Mouse (Mus musculus): ENCODE measurements around the gene Btd.
A peak's percentile ranks its signal among the peaks of the same experiment; 100 is the strongest.
"Not testable (repeated sequence)": the region's sequence is repeated elsewhere in the genome, so short reads cannot be mapped to it uniquely, and the experiment has no call there.

Gene Btd

DNA sequence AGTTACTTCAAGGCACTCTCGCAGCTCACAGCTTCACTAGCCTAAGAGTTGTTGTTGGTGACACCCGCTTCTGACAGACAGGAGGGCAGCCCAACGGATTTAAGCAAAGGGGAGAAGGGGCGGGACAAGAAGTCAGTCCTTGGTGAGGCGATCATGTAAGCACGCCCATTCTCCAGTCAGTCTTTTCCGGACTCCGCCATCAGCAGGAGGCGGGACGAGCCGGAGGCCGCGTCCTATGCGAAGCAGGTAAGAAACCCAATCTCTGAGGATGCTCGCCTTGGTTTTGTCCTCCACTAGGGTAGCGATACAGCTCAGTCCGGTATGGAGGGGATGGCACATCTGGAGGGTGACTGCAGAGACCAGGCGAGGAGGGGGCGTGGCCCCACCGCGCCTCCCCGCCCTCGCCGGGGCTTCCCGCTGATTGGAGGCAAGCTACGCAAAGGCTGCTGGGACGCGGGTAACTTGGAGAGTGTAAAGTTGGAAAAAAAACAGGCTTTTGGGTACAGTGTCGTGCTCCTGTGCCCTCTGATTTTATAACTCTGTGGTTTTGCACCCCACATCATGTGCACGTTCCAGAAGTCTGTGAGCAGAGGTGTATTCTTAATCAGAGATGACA, at the start of gene Btd, which contains the start of gene Hacl1:
Gene Btd, plus strand, starts transcription at position 139 of the 616 bp plus-strand sequence.
Gene Hacl1, minus strand, starts transcription at position 397 of the 616 bp plus-strand sequence.
- DNase-seq, result peak; percentile 86

DNA sequence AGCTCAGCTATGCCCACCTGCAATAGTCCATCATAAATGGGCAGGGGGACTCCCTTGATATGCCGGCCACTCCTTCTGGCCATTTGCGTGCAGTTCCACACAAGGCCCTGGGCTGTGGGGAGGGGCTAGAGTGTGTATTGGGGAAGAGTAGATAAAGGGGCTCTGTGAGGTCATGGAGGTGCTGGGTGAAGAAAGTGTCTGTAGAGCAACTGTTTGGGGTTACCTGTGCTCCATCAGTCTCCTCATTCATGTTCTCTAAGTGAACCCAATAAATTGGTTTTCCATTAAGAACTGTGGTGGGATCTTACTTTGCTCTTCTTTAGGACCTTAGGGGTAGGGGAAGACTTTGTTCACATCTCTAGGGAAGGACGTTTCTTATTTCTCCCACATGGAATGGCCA, 49.6 kb upstream of the Btd start, which contains the start of gene Colq:
Gene Colq, minus strand, starts transcription at position 101 of the 400 bp plus-strand sequence.
- DNase-seq, result no peak

DNA sequence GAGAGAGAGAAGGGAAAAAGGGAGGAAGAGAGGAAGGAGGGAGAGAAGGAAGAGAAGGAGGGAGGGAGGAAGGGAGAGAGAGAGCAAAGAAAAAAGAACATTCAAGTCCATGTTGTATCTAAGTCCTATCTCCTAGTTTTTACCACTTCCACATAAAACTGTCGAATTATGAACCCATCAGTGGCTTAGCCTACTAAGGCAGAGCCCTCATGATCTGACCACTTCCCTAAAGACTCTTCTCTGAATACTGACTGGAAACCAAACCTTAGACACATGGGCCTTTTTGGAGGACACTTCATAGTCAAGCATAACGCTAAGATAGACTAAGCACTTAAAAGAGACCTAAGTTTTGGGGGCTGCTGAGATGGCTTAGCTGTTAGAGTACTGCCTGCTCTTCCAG, 47.8 kb upstream of the Btd start:
- DNase-seq, result no peak

DNA sequence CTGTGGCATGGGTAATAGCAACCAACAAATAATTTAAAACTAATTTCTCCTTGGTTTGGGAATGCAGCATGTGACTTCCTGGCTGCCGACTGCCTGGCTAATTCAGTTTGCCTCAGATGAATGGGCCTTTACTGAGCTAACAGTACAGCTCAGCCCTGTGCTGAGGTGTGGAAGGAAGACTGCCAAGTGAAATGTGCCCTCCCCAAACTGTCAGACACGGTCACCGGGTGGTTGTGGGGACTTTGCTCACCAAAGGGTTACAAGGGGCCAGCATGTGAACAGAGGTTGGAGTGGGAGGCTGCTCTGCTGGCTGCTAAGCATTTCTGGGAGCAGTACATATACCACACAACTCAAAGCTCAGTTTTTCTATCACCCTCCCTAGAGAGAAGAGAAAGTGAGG, 46.1 kb upstream of the Btd start:
- no peak for DNase-seq

DNA sequence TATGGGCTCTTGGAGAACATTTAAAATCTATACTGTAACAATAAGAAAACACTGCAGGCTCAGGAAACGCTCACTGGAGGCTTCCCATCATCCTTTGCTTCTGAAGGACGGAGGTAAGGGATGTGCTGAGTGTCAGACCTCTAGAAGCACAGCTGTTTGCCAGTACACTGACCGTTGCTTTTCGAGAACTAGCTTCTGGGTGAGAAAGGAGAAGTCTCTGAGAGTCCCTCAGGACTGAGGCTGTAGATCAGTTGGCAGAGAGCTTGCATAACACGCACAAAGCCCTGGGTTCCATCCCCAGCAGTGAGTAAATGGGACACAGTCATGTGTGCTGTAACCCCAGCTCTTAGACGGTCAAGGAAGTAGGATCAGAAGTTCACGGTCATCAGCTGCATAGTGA, 44.4 kb upstream of the Btd start:
- no peak for DNase-seq

DNA sequence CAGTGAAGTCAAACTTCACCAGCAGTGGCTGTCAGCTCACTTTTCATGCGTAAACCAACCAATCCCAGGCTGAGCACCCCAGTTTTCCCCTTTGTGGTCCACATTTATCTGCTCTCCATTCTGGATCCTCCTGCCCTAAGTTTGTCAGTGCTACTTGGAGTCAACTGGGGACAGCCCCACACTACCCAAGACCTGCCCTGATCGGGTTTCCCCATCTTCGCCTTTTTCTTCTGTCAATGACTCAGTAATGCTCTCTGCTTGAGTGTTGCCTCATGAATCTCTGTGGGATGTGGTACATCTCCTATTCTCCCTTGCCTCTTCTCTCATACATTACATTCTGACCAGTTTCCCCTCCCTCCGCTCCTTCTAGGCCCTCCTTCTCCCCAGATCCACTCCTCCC, 43.4 kb upstream of the Btd start:
- no peak for DNase-seq

DNA sequence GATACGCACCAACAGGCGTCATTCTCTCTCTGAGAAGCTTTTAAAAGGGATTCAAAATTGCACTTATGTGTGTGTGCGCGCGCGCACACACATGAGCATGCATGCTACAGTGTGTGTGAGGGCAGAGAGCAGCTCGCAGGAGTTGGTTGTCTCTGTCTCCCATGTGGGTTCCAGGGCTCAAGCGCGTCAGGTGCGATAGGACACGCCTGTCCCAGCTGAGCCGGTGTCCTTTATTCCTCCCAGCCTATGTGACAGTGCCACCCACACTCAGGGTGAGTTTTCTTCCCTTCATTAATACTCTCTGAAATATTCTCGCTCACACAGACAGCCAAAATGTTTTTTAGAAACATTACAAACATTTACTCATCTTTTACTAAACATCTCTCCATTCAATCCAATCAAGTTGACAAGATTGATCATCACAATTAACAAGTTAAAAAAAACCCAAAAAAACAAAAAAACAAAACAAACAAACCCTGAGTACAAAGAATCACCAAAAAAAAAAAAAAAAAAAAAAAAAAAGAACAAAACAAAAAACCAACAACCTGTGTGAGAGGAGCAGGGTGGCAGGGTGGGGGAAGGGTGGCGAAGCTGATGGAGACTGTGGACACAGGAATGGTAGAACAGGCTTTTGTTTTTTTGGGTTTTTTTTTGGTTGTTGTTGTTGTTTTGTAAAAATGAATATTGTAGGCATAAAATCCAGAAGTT, 38.8 kb upstream of the Btd start:
- no peak for DNase-seq

DNA sequence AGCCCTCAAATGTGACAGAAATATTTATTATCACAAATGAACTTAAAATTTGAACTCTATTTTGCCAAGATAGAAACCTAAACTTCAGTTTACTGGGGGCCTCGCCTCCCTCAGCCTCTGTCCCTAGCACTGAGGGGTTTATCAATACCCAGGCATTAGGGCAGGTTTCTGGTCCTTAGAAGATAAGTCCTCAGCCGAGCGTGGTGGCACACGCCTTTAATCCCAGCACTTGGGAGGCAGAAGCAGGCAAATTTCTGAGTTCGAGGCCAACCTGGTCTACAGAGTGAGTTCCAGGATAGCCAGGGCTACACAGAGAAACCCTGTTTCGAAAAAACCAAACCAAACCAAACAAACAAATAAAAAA, 38.2 kb upstream of the Btd start:
- DNase-seq, result not testable (repeated sequence)

DNA sequence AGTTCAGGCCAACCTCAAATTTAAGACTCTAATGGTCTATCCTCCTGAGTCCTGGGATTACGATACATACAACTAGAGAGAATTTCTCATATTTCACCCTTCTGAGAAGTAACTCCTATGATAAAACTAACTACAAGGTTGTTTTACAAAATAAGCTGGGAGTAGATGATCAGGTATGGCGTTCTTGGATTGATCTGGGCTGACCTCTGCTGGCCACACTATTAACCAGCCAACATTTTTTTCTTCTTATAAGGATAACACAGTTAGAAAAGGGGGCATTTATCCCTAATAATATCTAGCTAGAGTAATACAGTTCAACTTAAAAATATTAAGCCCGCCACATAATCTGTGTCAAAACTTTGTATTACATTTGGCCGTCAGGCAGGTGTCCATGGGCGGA, 35.9 kb upstream of the Btd start:
- peak; percentile 31 for DNase-seq

DNA sequence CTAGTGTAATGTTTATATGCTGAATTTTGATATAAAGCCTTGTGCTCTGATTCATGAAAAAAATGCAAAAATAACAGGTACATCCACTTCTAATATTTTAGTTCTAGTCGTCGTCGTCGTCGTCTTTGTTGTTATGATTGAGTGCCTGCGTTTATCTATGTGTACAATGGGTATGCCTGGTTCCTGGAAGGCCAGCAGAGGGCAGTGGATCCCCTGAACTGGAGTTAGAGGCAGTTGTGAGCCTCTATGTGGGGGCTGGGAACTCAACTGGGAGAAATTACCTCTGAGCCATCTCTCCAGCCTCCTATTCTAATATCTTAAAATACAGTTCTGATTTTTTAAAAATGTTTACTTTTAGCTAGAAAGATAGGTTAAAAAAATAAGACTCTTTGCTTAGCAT, 35.3 kb upstream of the Btd start:
- DNase-seq, result peak; percentile 16

DNA sequence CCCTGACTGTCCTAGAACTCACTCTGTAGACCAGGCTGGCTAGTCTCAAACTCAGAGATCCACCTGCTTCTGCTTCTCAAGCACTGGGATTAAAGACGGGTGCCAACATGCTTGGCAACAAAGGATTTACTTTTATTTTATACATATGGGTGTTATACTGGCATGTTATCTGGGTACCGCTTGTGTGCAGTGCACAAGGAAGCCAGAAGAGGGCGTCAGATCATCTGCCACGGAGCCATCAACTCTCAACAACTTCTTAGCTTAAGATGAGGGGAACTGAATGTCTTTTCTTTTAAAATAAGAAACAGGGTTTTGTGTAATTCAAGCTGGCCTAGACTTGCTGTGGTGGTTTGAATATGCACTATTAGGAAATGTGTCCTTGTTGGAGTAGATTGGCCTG, 28.8 kb upstream of the Btd start:
- DNase-seq, result no peak

DNA sequence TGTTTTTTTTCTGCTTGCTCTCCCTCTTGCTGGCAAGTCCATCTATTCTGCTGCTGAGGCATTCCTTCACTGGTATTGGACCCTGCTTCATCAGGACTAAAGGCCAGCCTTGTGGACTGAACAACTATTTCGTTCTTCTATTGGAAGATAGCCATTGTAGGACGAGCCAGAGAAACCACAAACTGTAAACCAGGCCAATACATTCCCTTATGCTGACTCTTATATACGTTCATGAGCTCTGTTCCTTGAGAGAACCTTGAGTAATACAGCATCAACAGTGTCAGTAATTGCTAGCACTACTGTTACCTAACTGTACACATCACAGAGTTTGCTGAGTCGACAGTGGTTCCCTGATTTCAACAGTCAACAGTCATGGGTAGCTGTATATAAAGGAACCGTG, 27.2 kb upstream of the Btd start:
- no peak for DNase-seq

DNA sequence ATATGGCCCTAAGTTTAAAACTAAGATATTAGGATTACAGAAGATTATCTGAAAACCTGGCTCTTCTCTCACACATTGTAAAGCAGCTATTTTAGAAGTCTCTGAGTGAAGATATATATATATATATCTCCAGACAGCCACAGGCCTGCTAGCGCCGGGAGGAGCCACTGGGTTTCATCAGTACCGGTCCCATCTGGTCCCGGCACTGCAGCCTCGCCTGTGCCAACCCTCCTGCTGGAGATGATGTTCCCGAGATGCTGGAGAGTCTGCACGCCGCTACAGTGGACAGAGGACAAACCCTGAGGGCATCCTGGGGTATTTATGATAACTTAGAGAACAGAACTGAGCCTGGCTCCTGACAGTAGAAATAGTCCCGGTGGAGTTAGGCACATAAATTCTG, 23.6 kb upstream of the Btd start:
- DNase-seq, result no peak

DNA sequence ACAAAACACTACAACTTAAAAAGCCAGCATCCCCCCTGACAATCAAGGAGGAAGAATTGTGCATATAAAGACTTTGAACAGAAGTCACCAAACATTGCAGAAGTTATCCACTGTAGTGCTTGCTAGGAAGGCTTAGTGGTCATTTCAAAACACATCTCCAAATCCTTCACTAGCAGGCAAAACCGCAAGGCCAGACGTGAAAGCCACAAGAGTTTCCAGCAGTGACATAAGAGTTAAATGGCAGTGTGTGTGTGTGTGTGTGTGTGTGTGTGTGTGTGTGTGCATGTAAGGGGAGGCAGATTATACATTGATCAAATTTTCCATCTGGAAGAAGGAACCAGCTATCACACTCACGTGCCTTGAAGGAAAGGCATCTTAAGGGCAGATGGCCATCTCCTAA, 22.8 kb upstream of the Btd start:
- DNase-seq, result no peak

DNA sequence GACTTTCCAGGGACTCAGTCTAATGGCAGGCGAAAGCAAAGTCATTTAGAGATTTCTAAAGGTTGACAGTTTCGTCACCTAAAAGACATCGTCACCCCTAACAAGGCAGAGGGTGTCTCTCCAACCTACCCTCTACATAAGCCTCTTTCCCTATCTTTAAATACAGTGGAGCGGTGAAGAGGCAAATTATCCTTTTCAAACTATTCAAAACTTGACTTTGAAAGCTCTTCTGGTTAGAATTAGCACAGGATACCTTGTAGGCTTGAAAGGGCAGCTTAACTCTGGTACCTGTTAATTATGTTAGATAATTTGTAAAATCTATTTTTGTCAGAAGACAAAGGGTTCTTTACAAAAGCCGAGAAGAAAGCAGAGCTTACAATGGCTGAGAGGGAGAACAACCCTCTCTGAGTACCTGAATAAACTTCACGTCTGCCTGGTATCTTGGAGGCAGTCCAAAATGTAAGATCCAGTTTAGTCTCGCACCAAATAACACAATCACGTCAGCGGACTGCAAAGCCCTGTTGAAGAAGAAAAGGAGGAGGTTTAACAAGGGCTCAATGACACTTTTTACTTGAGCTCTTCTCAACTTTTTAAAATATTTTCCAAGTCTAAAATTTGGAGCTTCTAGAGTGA, 20.1 kb upstream of the Btd start:
- DNase-seq, result no peak

DNA sequence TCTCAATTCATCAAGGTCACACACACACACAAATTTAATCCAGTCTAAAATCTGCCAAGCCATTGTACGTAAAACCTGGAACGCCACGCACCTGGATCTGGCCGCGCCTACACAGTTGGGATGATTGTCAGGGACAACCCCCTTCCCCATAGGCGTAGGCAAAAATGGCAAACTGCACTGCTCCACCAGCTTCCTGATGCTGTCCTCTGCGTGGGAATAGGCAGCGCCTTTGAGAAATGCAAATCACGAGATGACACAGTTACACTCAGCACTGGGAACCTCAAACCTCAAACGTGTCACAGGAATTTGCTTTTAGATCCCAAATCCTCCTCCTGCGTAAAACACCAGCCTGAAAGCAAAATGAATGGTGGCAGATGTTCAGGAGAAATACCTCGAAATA, 18.1 kb upstream of the Btd start:
- DNase-seq, result no peak

DNA sequence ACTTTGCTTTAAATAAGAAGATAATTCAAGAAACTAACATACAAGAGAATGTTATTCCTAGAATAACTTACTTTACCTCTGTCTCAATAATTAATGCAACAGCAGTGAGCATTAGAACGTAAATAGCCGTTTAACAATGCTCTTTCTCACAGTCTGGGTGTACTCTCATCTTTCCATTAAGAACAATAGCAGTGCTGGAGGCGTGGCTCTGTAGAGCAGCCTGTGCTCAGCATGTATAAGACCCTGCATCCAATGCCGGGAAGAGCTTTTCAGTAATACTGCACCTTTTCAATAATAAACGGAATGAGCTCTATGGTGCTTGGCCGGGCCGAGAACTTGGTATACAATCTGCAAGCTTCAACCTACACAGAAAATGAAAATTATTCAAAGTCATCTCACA, 10.2 kb upstream of the Btd start:
- DNase-seq, result no peak

DNA sequence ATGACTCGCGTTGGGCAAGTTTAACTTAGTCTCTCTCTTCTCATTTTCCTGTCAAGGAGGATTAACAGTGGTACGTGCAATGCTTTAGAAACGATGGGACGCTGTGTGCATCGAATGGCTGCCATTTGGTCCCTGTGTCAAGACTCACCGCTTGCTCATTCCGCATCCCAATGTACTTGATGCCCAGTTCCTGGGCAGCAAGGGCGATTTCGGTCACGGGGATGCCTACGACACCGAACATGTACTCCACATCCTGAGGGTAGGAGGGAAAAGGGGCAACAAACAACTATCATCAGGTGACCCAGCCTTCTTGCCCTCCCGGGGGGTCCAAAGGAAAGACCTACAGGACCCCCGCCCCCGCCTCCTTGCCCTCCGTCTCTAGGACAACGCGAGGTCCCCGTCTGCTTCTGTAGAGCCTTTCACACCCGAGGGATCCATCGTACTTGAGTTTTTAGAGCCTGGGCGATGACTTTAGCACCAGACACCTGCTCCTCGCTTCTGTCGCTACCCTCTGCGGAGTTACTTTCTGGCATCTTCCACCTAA, 410 bp upstream of the Btd start, which contains the start of gene Gm49387:
Gene Gm49387, minus strand, starts transcription at position 533 of the 544 bp plus-strand sequence.
- no peak for DNase-seq

DNA sequence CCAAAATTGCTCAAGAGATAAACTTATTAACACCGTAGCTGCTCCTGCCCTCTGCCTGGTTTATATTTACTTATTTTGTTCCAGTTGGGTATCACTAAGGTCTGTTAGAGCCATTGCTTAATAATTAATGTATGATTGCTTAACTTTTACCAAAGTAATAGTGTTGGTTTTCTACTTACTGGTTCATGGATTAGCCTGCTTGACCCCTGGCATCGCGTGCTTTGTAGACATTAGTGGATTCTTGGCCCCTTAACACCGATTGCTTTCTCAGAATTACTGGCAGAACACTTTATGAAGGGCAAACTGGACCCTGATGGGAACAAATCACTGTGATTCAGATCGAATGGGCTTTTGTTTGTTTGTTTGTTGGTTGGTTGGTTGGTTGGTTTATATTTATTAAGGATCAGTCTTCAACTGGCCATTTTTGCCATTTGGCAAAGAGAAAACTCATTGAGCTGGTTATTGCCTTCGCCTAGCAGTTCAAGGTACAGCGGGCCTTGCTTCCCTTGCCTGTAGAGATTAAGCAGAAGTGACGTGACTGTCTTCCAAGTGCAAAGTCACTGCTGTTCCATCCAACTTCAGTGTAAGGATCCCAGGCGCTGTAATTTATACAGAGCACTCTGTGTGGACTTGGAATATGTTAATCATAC, 803 bp downstream of the Btd start:
- no peak for DNase-seq

DNA sequence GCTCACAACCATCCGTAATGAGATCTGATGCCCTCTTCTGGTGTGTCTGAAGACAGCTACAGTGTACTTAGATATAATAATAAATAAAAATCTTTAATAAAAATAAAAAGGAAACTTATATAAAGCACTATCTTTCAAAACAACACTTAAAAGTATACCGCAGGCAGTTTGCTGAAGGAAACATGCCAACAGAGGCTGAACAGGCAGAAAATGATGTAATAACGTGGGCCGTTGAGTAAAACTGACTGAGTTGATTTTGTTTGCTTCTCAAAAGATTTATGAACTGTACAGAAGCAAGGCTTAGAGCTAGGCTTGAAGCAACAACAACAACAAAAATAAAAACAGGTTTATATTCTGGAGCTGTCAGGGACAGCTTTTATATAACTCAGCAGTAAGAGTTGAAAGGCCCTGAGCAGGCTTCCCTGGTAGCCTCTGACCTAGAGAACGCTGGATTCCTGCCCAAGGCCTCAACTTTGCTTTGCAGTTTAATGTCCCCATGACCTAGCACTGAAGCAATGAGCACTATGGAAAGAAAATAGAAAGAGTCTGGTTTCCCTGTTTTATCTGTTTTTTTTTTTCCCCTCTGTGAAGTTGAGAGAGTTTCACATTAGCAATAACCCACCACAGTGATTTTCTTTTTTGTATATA, 3.5 kb downstream of the Btd start:
- DNase-seq, result no peak

DNA sequence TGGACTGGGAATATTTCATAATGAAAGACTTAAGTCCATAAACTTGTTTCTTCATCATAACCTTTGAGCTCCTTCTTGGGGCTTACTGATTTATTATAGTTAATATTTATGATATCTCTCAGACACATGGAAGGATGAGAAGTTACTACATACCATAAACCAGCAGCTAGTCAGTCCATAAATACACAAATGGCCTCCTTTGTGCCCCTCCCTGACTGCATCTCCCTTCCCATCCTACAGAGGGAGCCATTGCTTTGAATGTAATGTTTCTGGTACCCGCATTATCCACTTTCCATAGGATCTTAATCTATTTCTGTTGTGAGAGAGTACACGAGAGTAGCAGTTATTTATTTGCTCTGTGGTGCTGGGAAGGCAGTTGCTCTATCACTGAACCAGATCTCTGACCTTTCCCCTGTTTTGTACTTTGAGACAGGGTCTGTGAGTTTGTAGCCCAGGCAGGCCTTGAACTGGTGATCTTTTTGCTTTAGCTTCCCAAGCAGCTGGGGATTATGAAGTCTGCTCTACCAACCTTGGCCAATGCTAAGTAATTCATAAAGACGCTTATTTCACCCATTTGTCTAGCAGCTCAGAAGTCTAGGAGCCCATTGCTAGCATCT, 4.2 kb downstream of the Btd start:
- no peak for DNase-seq

DNA sequence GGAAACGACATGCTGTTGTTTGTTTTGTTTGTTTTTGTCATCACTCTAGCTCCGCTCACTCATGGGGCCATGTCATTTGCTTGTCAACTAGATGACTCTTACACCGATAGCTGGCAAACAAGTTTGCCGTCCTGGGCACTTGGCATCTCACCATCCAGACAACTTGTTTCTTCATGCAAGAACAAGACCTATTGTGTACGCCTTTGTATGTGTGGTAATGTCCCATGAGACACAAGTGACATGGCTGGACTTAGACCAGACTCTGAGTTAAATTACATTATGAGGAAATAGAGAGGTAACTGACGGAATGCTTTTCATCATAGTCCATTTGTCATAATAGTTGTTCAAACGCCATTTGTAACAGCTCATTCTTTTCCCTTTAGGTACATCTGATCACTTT, 5.1 kb downstream of the Btd start:
- DNase-seq, result no peak

DNA sequence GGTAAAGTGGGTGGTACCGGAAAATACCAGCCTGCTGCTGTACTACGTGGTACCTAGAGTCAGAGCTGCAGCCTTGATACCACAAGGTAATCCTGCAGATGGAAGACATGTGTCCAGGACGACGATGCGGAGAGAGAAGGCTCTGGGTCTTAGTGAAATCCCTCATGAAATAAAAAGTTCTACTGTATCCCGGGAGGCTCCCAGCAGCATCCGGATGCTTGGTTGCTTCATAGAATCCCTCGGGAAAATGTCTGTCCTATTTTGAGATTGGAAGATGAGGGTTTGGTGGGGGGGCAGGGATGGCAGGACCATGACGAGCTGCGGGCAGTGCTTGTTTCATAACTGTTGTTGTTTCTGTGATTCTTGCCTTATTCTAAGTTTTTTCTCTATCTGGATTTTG, 7.2 kb downstream of the Btd start:
- DNase-seq, result no peak

Data from lung, postnatal 14 days (tissue).